In genomic region chr8:108406716-108407494, GRCm38 (mm10) we compare ENCODE assay signal across 8 mouse cellular contexts.
DNase-seq lines count a peak whose midpoint lies in the region; ATAC-seq and TF ChIP-seq lines count a peak whose summit lies in the region.

No protein-coding gene starts in this region.

- H3K9ac ChIP-seq in hindbrain, embryonic 12.5 days = peak overlapping the region; percentile 36; the same call in 1 of the 2 replicates
- H3K9ac ChIP-seq in stomach, postnatal 0 days (ENCODE audit: low read length) = 0 out of 2 replicates have a peak overlapping the region, but pooled peaks have one; percentile 3

- DNase-seq in R1 (ENCODE audit: low read depth, low spot score) = peak; percentile 39
- peak; percentile 74 for DNase-seq in embryo, embryonic 10.5 days (ENCODE audit: low spot score)
- peak; percentile 28 for DNase-seq in mesoderm, embryonic 11.5 days (ENCODE audit: low read depth, low spot score)
- no peak for DNase-seq in stomach, postnatal 0 days (ENCODE audit: low spot score)
- no peak for DNase-seq in kidney, postnatal 4 days
- no peak for DNase-seq in spleen, postnatal 14 days (ENCODE audit: low spot score in 2 of 2)
- no peak for DNase-seq in kidney, postnatal 10 days

- H3K27me3 ChIP-seq in hindbrain, embryonic 12.5 days = peaks cover 4% of the 10 kb centered on the region
- no peaks in the 10 kb centered on the region for H3K27me3 ChIP-seq in stomach, postnatal 0 days (ENCODE audit: control insufficient read depth, insufficient read depth, low read length)

- WGBS in hindbrain, embryonic 12.5 days = 24% methylated on average over 25 of the region's 25 CpGs
- 38% methylated on average over 25 of the region's 25 CpGs for WGBS in stomach, postnatal 0 days

- H3K4me1 ChIP-seq in hindbrain, embryonic 12.5 days = peaks cover 16% of the 10 kb centered on the region
- H3K4me1 ChIP-seq in stomach, postnatal 0 days (replicated peaks; ENCODE audit: control insufficient read depth, insufficient read depth) = no peaks in the 10 kb centered on the region

- TF ChIP-seq CTCF in stomach, postnatal 0 days (IDR thresholded peaks at IDR 0.05; ENCODE audit: low read depth) = no peak

- TF ChIP-seq EP300 in stomach, postnatal 0 days (optimal IDR thresholded peaks at IDR 0.05) = no peak

- peak overlapping the region; percentile 44 for H3K4me2 ChIP-seq in hindbrain, embryonic 12.5 days (replicated peaks)
- H3K4me2 ChIP-seq in stomach, postnatal 0 days (replicated peaks; ENCODE audit: low read depth) = peak overlapping the region; percentile 1; the same call in 1 of the 2 replicates

- peak overlapping the region; percentile 84 for H3K27ac ChIP-seq in hindbrain, embryonic 12.5 days
- no peak overlapping the region for H3K27ac ChIP-seq in stomach, postnatal 0 days (replicated peaks)

- ATAC-seq in hindbrain, embryonic 12.5 days (ENCODE audit: low FRiP score) = peak; percentile 73
- ATAC-seq in stomach, postnatal 0 days (ENCODE audit: low FRiP score, low TSS enrichment) = no peak

- H3K36me3 ChIP-seq in hindbrain, embryonic 12.5 days = no peaks in the 10 kb centered on the region
- H3K36me3 ChIP-seq in stomach, postnatal 0 days (ENCODE audit: control insufficient read depth, insufficient read depth, low read length) = no peaks in the 10 kb centered on the region

- H3K4me3 ChIP-seq in hindbrain, embryonic 12.5 days = peak overlapping the region; percentile 6; the same call in 1 of the 2 replicates
- no peak overlapping the region for H3K4me3 ChIP-seq in stomach, postnatal 0 days (ENCODE audit: low read depth, low read length)

- H3K9me3 ChIP-seq in hindbrain, embryonic 12.5 days (replicated peaks) = no peaks in the 10 kb centered on the region
- H3K9me3 ChIP-seq in stomach, postnatal 0 days (ENCODE audit: control insufficient read depth, low read length) = no peaks in the 10 kb centered on the region

Comparison
In these comparisons a context has a peak if more than half of its experiments do, and no peak if none do; other contexts are left out.
1. DNase-seq: peak in R1 (single experiment), embryo, embryonic 10.5 days (single experiment) and mesoderm, embryonic 11.5 days (single experiment); none in stomach, postnatal 0 days (single experiment), kidney, postnatal 4 days (0 of 2), spleen, postnatal 14 days (0 of 2) and kidney, postnatal 10 days (single experiment).